Comparison of ENCODE assay signal across 12 mouse cellular contexts in genomic region chr7:66954073-66954472, GRCm38 (mm10).
"Had no signal": no experiment of that assay in that cellular context is flagged by ENCODE, and none has a peak within 500 bp of the region (broad histone marks: within the 10 kb centered on the region; RNA-seq: fewer than 3 reads in every experiment).

No protein-coding gene starts in this region.

- H3K4me1 ChIP-seq: liver, embryonic 13.5 days; neural tube, embryonic 12.5 days had no signal

- H3K27ac ChIP-seq: layer of hippocampus, adult 2 months; left cerebral cortex, adult 2 months; liver, embryonic 13.5 days; macrophage; midbrain, embryonic 15.5 days; neural tube, embryonic 12.5 days had no signal

- H3K9me3 ChIP-seq: liver, embryonic 13.5 days; lung, embryonic 15.5 days; midbrain, embryonic 15.5 days; neural tube, embryonic 12.5 days had no signal

- H3K4me2 ChIP-seq: liver, embryonic 13.5 days; lung, embryonic 15.5 days; midbrain, embryonic 11.5 days; midbrain, embryonic 15.5 days; neural tube, embryonic 12.5 days had no signal

- H3K27me3 ChIP-seq: liver, embryonic 13.5 days; lung, embryonic 15.5 days; megakaryocyte, embryonic 14.5 days; midbrain, embryonic 15.5 days; neural tube, embryonic 12.5 days had no signal

- H3K9ac ChIP-seq: liver, embryonic 13.5 days; liver, postnatal 0 days; lung, embryonic 15.5 days; midbrain, embryonic 15.5 days; neural tube, embryonic 12.5 days had no signal

- H3K36me3 ChIP-seq: liver, embryonic 13.5 days; lung, embryonic 15.5 days; midbrain, embryonic 15.5 days; neural tube, embryonic 12.5 days had no signal

- H3K4me3 ChIP-seq: layer of hippocampus, adult 2 months; left cerebral cortex, adult 2 months; liver, embryonic 13.5 days; lung, embryonic 15.5 days; megakaryocyte, embryonic 14.5 days; midbrain, embryonic 15.5 days; neural tube, embryonic 12.5 days had no signal

- ATAC-seq: liver, postnatal 0 days; midbrain, embryonic 15.5 days had no signal

- DNase-seq: liver; liver, embryonic 13.5 days; liver, postnatal 0 days; lung, postnatal 14 days had no signal
